Mouse (Mus musculus) ES-Bruce4 (cell line): ENCODE data around the gene Mapk12.

Experiments used
- CTCF ChIP-seq: IDR thresholded peaks from one replicate; pipeline ENCODE4 v1.8.1; 2011; ENCODE audit warnings: low read depth, low read length
- POLR2A ChIP-seq: IDR thresholded peaks from one replicate; pipeline ENCODE4 v1.8.1; 2011; ENCODE audit warnings: low read length; ENCODE audit not compliant: insufficient read depth

- no peak for TF ChIP-seq POLR2A
- TF ChIP-seq CTCF, result no peak
These were observed 4.5 kb upstream of the Mapk12 start for GRCm38 (mm10) chr15:89144965-89145364.
